Mouse (Mus musculus) cortical plate, adult 2 months (tissue): ENCODE measurements around the gene Olfr1443.

ENCODE experiments used
- CTCF ChIP-seq: fragments of 200-500 bp; IDR thresholded peaks from 2 replicates; pipeline ENCODE4 v1.5.1; 2011; ENCODE audit warnings: mild to moderate bottlenecking, control low read depth, low read length; ENCODE audit not compliant: insufficient read depth; ENCODE audit errors: extremely low read depth
- POLR2A ChIP-seq: fragments of 200-500 bp; IDR thresholded peaks from 2 replicates; pipeline ENCODE4 v1.6.1; 2011; ENCODE audit warnings: mild to moderate bottlenecking, low read length, control low read depth; ENCODE audit not compliant: insufficient read depth; ENCODE audit errors: extremely low read depth

- TF ChIP-seq POLR2A (no peak), CTCF (no peak)
These were observed 43.7 kb upstream of the Olfr1443 start for GRCm38 (mm10) chr19:12634259-12634658.
